Mouse (Mus musculus) stomach, postnatal 0 days (tissue): Measurements from ENCODE around the gene Clp1. TPM values are rescaled to one million over a fixed set of nuclear protein-coding genes. Genes with fewer than 3 reads are reported as not detected.

Experiments used
- ATAC-seq: fragments of 200-750 bp; cut with Nextera tagmentation; 2 replicates; pipeline ENCODE4 v1.8.0; 2017; ENCODE audit not compliant: low FRiP score, low TSS enrichment
- DNase-seq: peaks from one replicate; pipeline ENCODE4 v3.0.0-alpha.2; 2016; ENCODE audit warnings: low spot score
- H3K27ac ChIP-seq: fragments of 300-500 bp; sonication (generic); replicated peaks from 2 replicates; pipeline ENCODE4 v1.5.1; 2014; ENCODE audit warnings: mild to moderate bottlenecking, control low read depth
- H3K27me3 ChIP-seq: fragments of 300-500 bp; sonication (generic); 2 replicates; pipeline ENCODE4 v1.6.1; 2014; ENCODE audit warnings: low read length; ENCODE audit not compliant: control insufficient read depth, insufficient read depth
- H3K36me3 ChIP-seq: fragments of 300-500 bp; sonication (generic); 2 replicates; pipeline ENCODE4 v1.6.1; 2014; ENCODE audit warnings: low read length, mixed read lengths; ENCODE audit not compliant: control insufficient read depth, insufficient read depth
- H3K4me1 ChIP-seq: fragments of 300-500 bp; sonication (generic); replicated peaks from 2 replicates; pipeline ENCODE4 v1.6.1; 2014; ENCODE audit warnings: antibody characterized with exemption; ENCODE audit not compliant: control insufficient read depth, insufficient read depth
- H3K4me2 ChIP-seq: fragments of 300-500 bp; sonication (generic); replicated peaks from 2 replicates; pipeline ENCODE4 v1.6.1; 2014; ENCODE audit warnings: low read depth, mild to moderate bottlenecking, control low read depth, moderate library complexity
- H3K4me3 ChIP-seq: fragments of 300-500 bp; sonication (generic); 2 replicates; pipeline ENCODE4 v1.5.1; 2014; ENCODE audit warnings: low read depth, low read length, control low read depth
- H3K9ac ChIP-seq: fragments of 300-500 bp; sonication (generic); 2 replicates; pipeline ENCODE4 v1.6.1; 2014; ENCODE audit warnings: mild to moderate bottlenecking, low read length, control low read depth, mixed read lengths
- H3K9me3 ChIP-seq: fragments of 300-500 bp; sonication (generic); 2 replicates; pipeline ENCODE4 v1.6.1; 2016; ENCODE audit warnings: low read length; ENCODE audit not compliant: control insufficient read depth
- CTCF ChIP-seq: IDR thresholded peaks from 2 replicates; pipeline ENCODE4 v1.5.1; 2016; ENCODE audit warnings: antibody characterized with exemption, low read depth, mild to moderate bottlenecking, moderate library complexity
- EP300 ChIP-seq: optimal IDR thresholded peaks from 2 replicates; pipeline ENCODE3; 2016; ENCODE audit warnings: antibody characterized with exemption
- WGBS: fragments of 180-500 bp; shearing (Covaris S2); extraction: QIAGEN DNeasy Blood & Tissue Kit; methylation state at CpG from one replicate; pipeline ENCODE4 v1.1.7; 2014; 5-methylcytosine and 5-hydroxymethylcytosine counted together
- polyA plus RNA-seq: library from polyadenylated mRNA; unstranded; fragments of >200 nt; fragmentation: Nextera tagmentation; extraction: Ambion mirVana; gene quantifications from 2 replicates; pipeline ENCODE4 v1.2.1, GENCODE M21; 2015

Gene Clp1
- polyA plus RNA-seq, 1 experiment from 2014 or later = 16.5 TPM

GRCm38 (mm10) chr2:84736312-84737161, 9.4 kb upstream of the Clp1 start:
- H3K9me3 ChIP-seq = no peaks in the 10 kb centered on the region
- no peak overlapping the region for H3K27ac ChIP-seq
- TF ChIP-seq EP300 (no peak), CTCF (no peak)
- H3K4me3 ChIP-seq = 0 out of 2 replicates have a peak overlapping the region, but pooled peaks have one; percentile 4
- ATAC-seq = no peak
- no peak overlapping the region; the same call in 1 of the 2 replicates for H3K9ac ChIP-seq
- 0 out of 2 replicates have a peak, but pooled peaks cover 2% of the 10 kb centered on the region for H3K27me3 ChIP-seq
- DNase-seq = no peak
- no peaks in the 10 kb centered on the region for H3K36me3 ChIP-seq
- peaks cover 6% of the 10 kb centered on the region for H3K4me1 ChIP-seq
- WGBS = 5% methylated on average over 27 of the region's 27 CpGs
- H3K4me2 ChIP-seq = peak overlapping the region; percentile 29; the same call in 1 of the 2 replicates

GRCm38 (mm10) chr2:84735346-84735920, 8.3 kb upstream of the Clp1 start:
- H3K27me3 ChIP-seq = 0 out of 2 replicates have a peak, but pooled peaks cover 2% of the 10 kb centered on the region
- DNase-seq (no peak), ATAC-seq (no peak)
- peaks cover 5% of the 10 kb centered on the region for H3K4me1 ChIP-seq
- H3K27ac ChIP-seq = no peak overlapping the region
- H3K4me3 ChIP-seq = no peak overlapping the region
- H3K4me2 ChIP-seq = no peak overlapping the region; the same call in 1 of the 2 replicates
- no peaks in the 10 kb centered on the region for H3K36me3 ChIP-seq
- TF ChIP-seq EP300 = no peak
- TF ChIP-seq CTCF = no peak
- WGBS = 19% methylated on average over 7 of the region's 7 CpGs
- no peaks in the 10 kb centered on the region for H3K9me3 ChIP-seq
- no peak overlapping the region for H3K9ac ChIP-seq

DNA sequence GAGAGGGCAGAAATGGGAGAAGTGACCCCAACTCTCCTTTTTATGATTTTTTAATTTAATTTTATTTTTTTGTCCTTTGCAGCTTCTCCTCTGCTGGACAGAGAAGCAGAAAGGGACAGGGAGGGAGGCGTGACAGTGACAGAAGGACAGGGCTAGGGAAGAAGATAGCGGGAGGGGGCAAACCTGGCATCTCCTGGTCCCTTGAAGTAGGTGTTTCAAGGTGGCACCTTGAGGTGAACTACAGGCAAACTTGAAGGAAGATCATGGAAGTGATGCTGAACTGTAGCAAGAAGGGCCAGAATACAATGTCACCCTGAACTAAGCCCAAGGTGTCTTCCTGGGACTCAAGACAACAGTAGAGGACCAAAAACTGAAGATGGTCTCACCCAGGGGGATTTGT, 7.8 kb upstream of the Clp1 start:
- H3K4me2 ChIP-seq = peak overlapping the region; percentile 54
- H3K36me3 ChIP-seq = no peaks in the 10 kb centered on the region
- WGBS = 0% methylated on average over 2 of the region's 2 CpGs
- no peak overlapping the region for H3K27ac ChIP-seq
- no peak for ATAC-seq
- TF ChIP-seq CTCF (no peak), EP300 (no peak)
- DNase-seq = no peak
- peak overlapping the region; percentile 32 for H3K4me3 ChIP-seq
- H3K4me1 ChIP-seq = peaks cover 5% of the 10 kb centered on the region
- H3K9ac ChIP-seq = peak overlapping the region; percentile 32
- H3K27me3 ChIP-seq = 0 out of 2 replicates have a peak, but pooled peaks cover 2% of the 10 kb centered on the region
- H3K9me3 ChIP-seq = no peaks in the 10 kb centered on the region

DNA sequence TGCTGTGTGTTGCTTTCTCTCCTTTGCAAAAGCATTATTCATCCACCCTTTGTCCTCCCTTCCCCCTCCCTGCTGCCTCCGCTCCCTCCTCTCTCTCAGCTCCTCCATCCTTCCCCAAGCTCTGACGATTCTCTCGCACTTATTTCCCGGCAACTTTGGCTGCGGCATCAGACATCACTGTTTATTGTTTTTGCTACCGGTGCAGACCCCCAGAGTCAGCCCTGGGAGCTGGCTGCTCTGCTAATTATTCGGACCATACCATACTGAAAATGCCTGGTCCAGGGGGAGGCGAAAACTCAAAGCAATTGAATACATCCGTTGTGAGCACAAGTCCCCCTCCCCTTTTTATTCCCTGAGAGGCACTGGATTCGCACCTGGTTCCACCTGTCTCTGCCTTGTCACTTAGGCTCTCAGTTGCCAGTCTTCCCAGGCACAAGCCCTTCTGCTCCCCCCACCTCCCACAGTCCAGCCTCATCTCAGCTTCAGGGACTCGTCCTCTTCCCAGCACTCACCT, 7.3 kb upstream of the Clp1 start:
- 0 out of 2 replicates have a peak, but pooled peaks cover 2% of the 10 kb centered on the region for H3K27me3 ChIP-seq
- under 1% methylated on average over 11 of the region's 11 CpGs for WGBS
- 0 out of 2 replicates have a peak overlapping the region, but pooled peaks have one; percentile 24 for H3K27ac ChIP-seq
- TF ChIP-seq CTCF (no peak), EP300 (no peak)
- H3K36me3 ChIP-seq = no peaks in the 10 kb centered on the region
- peak overlapping the region; percentile 54 for H3K4me2 ChIP-seq
- H3K4me1 ChIP-seq = peaks cover 5% of the 10 kb centered on the region
- DNase-seq = no peak
- H3K9me3 ChIP-seq = no peaks in the 10 kb centered on the region
- H3K4me3 ChIP-seq = peak overlapping the region; percentile 32
- ATAC-seq = no peak; the same call in 1 of the 2 replicates
- H3K9ac ChIP-seq = peak overlapping the region; percentile 32

- Histone ChIP-seq H3K4me2 (peak within 1 kb of the TSS; percentile 54), H3K4me3 (peak within 1 kb of the TSS; percentile 32), H3K4me1 (peaks cover 5% of the 10 kb centered on the region), H3K9me3 (no peaks in the 10 kb centered on the region), H3K27me3 (0 out of 2 replicates have a peak, but pooled peaks cover 2% of the 10 kb centered on the region), H3K27ac (0 out of 2 replicates have a peak within 1 kb of the TSS, but pooled peaks have one; percentile 24), H3K9ac (peak within 1 kb of the TSS; percentile 32), H3K36me3 (no peaks in the 10 kb centered on the region)
- DNase-seq (peak; percentile 63), ATAC-seq (peak; percentile 67; the same call in 1 of the 2 replicates)
- TF ChIP-seq EP300 (no peak), CTCF (no peak)
- WGBS = under 1% methylated on average over 8 of the region's 8 CpGs
Measured at GRCm38 (mm10) chr2:84733579-84734300, 6.6 kb upstream of the Clp1 start, which contains the start of gene Ypel4. Gene Ypel4 (plus strand): TSS chr2:84734058.
